Mouse (Mus musculus): ENCODE results near the gene Idua. TPM values are rescaled to one million over a fixed set of nuclear protein-coding genes. Genes with fewer than 3 reads are reported as not detected.
"Not testable (repeated sequence)": the region's sequence is repeated elsewhere in the genome, so short reads cannot be mapped to it uniquely, and the experiment has no call there.

The Idua gene
- polyA plus RNA-seq, 1 experiment from 2014 or later = 8.2 TPM

DNA sequence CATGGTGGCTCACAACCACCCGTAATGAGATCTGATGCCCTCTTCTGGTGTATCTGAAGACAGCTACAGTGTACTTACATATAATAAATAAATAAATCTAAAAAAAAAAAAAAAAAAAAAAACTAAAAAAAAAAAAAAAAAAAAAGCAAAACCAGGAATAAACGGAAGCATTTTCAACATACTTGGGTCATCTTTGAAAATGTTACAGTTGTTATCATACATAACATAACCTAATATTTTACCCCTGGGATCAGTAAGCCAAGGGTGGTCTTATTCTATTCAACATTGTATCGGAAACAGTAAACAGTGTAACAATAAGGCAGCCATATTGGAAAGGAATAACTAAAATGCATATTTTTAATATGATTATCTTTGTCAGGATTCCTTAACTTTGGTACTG is 26.0 kb upstream of the Idua start:
- DNase-seq (ENCODE audit: low spot score); H3K4me2 ChIP-seq (ENCODE audit: low read depth); H3K27me3 ChIP-seq (ENCODE audit: control insufficient read depth, insufficient read depth, low read length); H3K4me3 ChIP-seq (ENCODE audit: low read depth, low read length); H3K9me3 ChIP-seq (ENCODE audit: control insufficient read depth, low read length); ATAC-seq (ENCODE audit: insufficient read depth, low FRiP score, low TSS enrichment); H3K27ac ChIP-seq (ENCODE audit: low read depth, low read length); H3K36me3 ChIP-seq (ENCODE audit: control insufficient read depth, insufficient read depth, low read length); H3K9ac ChIP-seq (ENCODE audit: low read length); H3K4me1 ChIP-seq (ENCODE audit: control insufficient read depth, insufficient read depth, low read length): not testable (repeated sequence)
- WGBS = 97% methylated on average over 2 of the region's 3 CpGs

DNA sequence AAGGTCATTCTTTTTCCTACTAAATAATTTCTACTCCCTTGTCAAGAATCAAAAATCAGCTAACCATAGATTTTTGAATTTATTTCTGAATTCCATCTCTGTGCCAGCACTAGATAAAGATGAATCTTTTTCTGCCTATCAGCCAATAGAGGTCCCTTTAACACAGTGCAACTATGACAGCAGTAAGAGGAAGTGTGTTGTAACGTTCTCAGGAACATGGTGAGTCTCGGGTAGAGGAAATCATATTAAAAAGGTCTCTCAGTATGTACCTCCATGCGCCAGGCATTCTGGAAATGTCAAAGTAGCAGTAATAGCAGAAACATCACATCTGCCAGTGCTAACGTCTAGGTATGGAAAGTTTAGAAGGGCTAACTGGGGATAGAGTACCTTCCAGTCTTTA is 24.0 kb upstream of the Idua start:
- H3K9me3 ChIP-seq (ENCODE audit: control insufficient read depth, low read length) = no peaks in the 10 kb centered on the region

DNA sequence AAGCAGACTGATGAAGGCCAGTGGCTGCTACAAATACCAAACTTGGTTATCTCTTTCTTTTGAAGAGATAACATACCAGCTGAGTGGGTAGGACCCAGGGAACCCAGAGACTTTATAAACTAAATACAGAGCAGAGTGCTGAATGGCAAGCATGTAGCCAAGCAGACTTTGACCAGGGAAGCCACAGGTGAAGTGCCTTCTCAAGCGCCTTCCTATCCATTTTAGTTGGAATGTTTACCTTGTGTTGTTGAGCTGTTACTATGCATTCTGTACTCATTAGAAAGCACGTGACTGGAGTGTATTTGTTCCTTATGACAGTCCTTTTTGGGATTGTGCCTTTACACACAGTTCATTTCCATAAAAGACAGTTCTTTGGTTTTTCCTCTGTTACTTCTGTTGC is 16.5 kb upstream of the Idua start:
- 90% methylated on average over 2 of the region's 2 CpGs for WGBS
- ATAC-seq (ENCODE audit: insufficient read depth, low FRiP score, low TSS enrichment) (no peak), DNase-seq (ENCODE audit: low spot score) (no peak)
- Histone ChIP-seq H3K27me3 (ENCODE audit: control insufficient read depth, insufficient read depth, low read length) (no peaks in the 10 kb centered on the region), H3K27ac (ENCODE audit: low read depth, low read length) (no peak overlapping the region), H3K4me1 (ENCODE audit: control insufficient read depth, insufficient read depth, low read length) (no peaks in the 10 kb centered on the region), H3K36me3 (ENCODE audit: control insufficient read depth, insufficient read depth, low read length) (peaks cover 7% of the 10 kb centered on the region), H3K9me3 (ENCODE audit: control insufficient read depth, low read length) (no peaks in the 10 kb centered on the region), H3K4me2 (ENCODE audit: low read depth) (no peak overlapping the region), H3K4me3 (ENCODE audit: low read depth, low read length) (no peak overlapping the region), H3K9ac (ENCODE audit: low read length) (no peak overlapping the region)

More for the DNA sequence above, 24.0 kb upstream of the Idua start:
- Histone ChIP-seq H3K4me2 (ENCODE audit: low read depth) (no peak overlapping the region), H3K4me3 (ENCODE audit: low read depth, low read length) (no peak overlapping the region), H3K4me1 (ENCODE audit: control insufficient read depth, insufficient read depth, low read length) (no peaks in the 10 kb centered on the region), H3K36me3 (ENCODE audit: control insufficient read depth, insufficient read depth, low read length) (no peaks in the 10 kb centered on the region), H3K27ac (ENCODE audit: low read depth, low read length) (no peak overlapping the region), H3K9ac (ENCODE audit: low read length) (no peak overlapping the region), H3K27me3 (ENCODE audit: control insufficient read depth, insufficient read depth, low read length) (no peaks in the 10 kb centered on the region)
- no peak for DNase-seq (ENCODE audit: low spot score)
- no peak for ATAC-seq (ENCODE audit: insufficient read depth, low FRiP score, low TSS enrichment)
- 79% methylated on average over 4 of the region's 4 CpGs for WGBS

DNA sequence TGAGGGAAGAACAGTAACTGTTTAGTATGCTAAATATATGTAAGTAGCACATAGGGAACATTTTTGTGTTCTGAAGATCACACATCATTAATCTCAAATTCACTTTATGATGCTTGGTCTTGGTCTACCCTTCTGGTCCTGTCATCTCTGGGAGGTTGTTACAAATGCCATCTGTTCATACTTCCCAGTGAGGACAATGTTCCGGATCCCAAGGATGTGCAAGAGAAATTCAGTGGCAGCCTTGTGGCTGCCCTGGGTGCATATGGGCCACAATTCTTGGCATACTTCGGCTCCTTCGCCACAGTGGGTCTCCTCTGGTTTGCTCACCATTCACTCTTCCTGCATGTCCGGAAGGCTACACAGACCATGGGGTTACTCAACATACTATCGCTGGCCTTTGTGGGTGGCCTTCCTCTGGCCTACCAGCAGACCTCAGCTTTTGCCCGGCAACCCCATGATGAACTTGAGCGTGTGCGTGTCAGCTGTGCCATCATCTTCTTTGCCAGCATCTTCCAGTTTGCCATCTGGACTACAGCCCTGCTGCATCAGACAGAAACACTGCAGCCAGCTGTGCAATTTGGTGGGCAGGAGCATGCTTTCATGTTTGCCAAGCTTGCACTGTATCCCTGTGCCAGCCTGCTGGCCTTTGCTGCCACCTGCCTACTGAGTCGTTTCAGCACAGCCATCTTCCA is 14.3 kb upstream of the Idua start:
- ATAC-seq (ENCODE audit: insufficient read depth, low FRiP score, low TSS enrichment) (no peak), DNase-seq (ENCODE audit: low spot score) (no peak)
- no peak overlapping the region for H3K27ac ChIP-seq (ENCODE audit: low read depth, low read length)
- H3K4me1 ChIP-seq (ENCODE audit: control insufficient read depth, insufficient read depth, low read length) = no peaks in the 10 kb centered on the region
- H3K4me3 ChIP-seq (ENCODE audit: low read depth, low read length) = no peak overlapping the region
- no peak overlapping the region for H3K4me2 ChIP-seq (ENCODE audit: low read depth)
- 95% methylated on average over 9 of the region's 9 CpGs for WGBS
- H3K9ac ChIP-seq (ENCODE audit: low read length) = no peak overlapping the region
- H3K36me3 ChIP-seq (ENCODE audit: control insufficient read depth, insufficient read depth, low read length) = peaks cover 7% of the 10 kb centered on the region
- H3K9me3 ChIP-seq (ENCODE audit: control insufficient read depth, low read length) = no peaks in the 10 kb centered on the region
- no peaks in the 10 kb centered on the region for H3K27me3 ChIP-seq (ENCODE audit: control insufficient read depth, insufficient read depth, low read length)

DNA sequence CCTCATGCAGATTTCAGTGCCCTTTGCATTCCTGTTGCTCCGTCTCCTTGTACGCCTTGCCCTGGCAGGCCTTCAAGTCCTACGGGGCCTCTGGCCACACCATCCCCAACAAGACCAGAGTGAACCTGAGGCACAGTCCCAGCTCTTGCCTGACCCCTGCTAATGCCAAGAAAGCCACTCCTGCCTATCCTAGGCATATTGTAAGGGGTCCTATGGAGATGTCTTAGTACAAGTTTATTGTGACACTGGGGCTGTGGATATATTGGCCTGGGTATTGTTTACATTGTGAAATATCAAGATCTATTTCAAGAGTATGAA is 13.8 kb upstream of the Idua start:
- Histone ChIP-seq H3K36me3 (ENCODE audit: control insufficient read depth, insufficient read depth, low read length) (peaks cover 7% of the 10 kb centered on the region), H3K27me3 (ENCODE audit: control insufficient read depth, insufficient read depth, low read length) (no peaks in the 10 kb centered on the region), H3K27ac (ENCODE audit: low read depth, low read length) (no peak overlapping the region), H3K4me2 (ENCODE audit: low read depth) (no peak overlapping the region), H3K9me3 (ENCODE audit: control insufficient read depth, low read length) (no peaks in the 10 kb centered on the region), H3K9ac (ENCODE audit: low read length) (no peak overlapping the region), H3K4me1 (ENCODE audit: control insufficient read depth, insufficient read depth, low read length) (no peaks in the 10 kb centered on the region), H3K4me3 (ENCODE audit: low read depth, low read length) (no peak overlapping the region)
- WGBS = 87% methylated on average over 3 of the region's 3 CpGs
- DNase-seq (ENCODE audit: low spot score) (no peak), ATAC-seq (ENCODE audit: insufficient read depth, low FRiP score, low TSS enrichment) (no peak)

DNA sequence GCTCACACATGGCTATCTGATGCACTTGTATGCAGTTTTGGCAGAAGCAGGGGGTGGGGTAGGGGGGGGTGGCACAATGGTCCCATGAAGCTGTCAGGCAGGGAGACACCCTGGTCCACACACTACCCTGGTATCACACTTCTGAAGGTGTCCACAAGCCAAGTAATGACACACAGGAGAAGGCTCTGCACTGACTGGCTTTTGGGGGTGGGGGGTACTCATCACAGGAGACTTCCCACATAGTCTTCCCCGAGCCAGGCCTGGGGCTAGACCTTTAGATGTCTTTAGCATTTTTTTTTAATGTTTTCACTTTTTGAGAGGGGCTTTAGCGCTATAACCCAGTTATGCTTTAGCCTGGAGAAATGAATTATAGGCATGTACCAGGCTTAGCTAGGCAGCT is 12.8 kb upstream of the Idua start:
- Histone ChIP-seq H3K27me3 (ENCODE audit: control insufficient read depth, insufficient read depth, low read length) (no peaks in the 10 kb centered on the region), H3K4me2 (ENCODE audit: low read depth) (no peak overlapping the region), H3K9ac (ENCODE audit: low read length) (no peak overlapping the region), H3K27ac (ENCODE audit: low read depth, low read length) (no peak overlapping the region), H3K36me3 (ENCODE audit: control insufficient read depth, insufficient read depth, low read length) (peaks cover 7% of the 10 kb centered on the region), H3K4me3 (ENCODE audit: low read depth, low read length) (no peak overlapping the region), H3K4me1 (ENCODE audit: control insufficient read depth, insufficient read depth, low read length) (no peaks in the 10 kb centered on the region), H3K9me3 (ENCODE audit: control insufficient read depth, low read length) (no peaks in the 10 kb centered on the region)
- no peak for DNase-seq (ENCODE audit: low spot score)
- 93% methylated on average over 2 of the region's 2 CpGs for WGBS
- no peak for ATAC-seq (ENCODE audit: insufficient read depth, low FRiP score, low TSS enrichment)

DNA sequence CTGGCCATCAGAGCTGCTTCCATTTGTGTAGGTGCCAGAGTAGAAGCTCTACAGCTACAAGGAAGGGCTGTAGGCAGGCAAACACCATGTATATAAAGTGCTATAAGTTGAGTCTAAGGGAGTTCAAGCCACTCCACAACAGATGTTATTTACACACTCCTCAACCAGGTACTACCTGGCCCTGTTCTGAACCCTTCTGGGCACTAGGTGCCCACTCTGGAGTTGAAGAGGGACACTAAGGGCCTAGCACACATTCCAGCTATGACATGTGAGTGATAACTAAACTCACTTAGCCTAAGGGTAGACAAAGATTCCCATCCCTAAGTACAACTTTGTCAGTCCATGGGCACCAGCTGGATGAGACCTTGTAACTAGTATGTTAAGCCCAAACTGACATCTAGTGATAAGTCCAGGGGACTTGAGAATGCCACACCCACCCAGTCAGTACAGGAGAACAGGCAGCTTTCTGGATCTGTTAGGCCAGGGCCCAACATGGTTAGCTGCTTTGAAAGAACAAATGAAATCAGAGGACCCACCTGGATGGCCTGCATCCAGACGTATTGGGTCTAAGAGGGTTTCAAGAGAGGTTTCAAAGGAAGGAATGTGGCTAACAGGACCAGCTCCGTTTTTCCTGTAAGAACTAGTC is 12.2 kb upstream of the Idua start:
- Histone ChIP-seq H3K36me3 (ENCODE audit: control insufficient read depth, insufficient read depth, low read length) (peaks cover 7% of the 10 kb centered on the region), H3K9me3 (ENCODE audit: control insufficient read depth, low read length) (no peaks in the 10 kb centered on the region), H3K4me1 (ENCODE audit: control insufficient read depth, insufficient read depth, low read length) (no peaks in the 10 kb centered on the region), H3K27ac (ENCODE audit: low read depth, low read length) (no peak overlapping the region), H3K9ac (ENCODE audit: low read length) (no peak overlapping the region), H3K27me3 (ENCODE audit: control insufficient read depth, insufficient read depth, low read length) (no peaks in the 10 kb centered on the region), H3K4me3 (ENCODE audit: low read depth, low read length) (no peak overlapping the region), H3K4me2 (ENCODE audit: low read depth) (no peak overlapping the region)
- DNase-seq (ENCODE audit: low spot score) (no peak), ATAC-seq (ENCODE audit: insufficient read depth, low FRiP score, low TSS enrichment) (no peak)
- 81% methylated on average over 2 of the region's 2 CpGs for WGBS

DNA sequence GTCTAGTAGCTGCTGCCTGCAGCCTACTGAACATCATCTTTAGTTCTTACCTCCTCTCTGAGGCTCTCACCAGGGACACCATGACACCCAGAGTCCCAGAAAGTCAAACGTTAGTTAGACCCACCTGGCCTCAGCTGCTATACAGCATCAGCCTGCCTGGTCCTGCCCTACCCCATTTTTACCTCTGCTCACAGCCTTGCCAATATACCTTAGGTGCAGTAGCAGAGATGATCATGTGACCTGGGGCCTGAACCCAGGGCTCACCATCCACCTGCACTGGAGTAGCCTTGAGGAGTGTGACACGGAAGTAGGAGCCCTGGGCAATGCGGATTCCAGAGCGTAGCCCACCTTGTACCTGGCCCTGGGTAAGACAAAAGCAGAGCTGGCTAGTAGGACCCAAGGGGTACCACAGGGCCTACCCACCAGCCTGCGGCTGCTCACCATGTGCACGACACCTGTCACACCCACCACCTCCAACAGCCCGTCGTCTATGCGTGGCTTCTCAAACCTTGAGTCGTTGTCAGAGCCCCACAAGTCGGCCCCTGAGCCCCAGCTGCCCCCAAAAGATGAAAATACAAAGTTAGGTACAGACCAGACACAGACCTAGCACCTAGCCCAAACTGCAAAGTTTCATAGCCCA is 11.1 kb upstream of the Idua start:
- no peak overlapping the region for H3K4me3 ChIP-seq (ENCODE audit: low read depth, low read length)
- no peak overlapping the region for H3K4me2 ChIP-seq (ENCODE audit: low read depth)
- DNase-seq (ENCODE audit: low spot score) (no peak), ATAC-seq (ENCODE audit: insufficient read depth, low FRiP score, low TSS enrichment) (no peak)
- peaks cover 7% of the 10 kb centered on the region for H3K36me3 ChIP-seq (ENCODE audit: control insufficient read depth, insufficient read depth, low read length)
- no peaks in the 10 kb centered on the region for H3K9me3 ChIP-seq (ENCODE audit: control insufficient read depth, low read length)
- H3K9ac ChIP-seq (ENCODE audit: low read length) = no peak overlapping the region
- no peaks in the 10 kb centered on the region for H3K4me1 ChIP-seq (ENCODE audit: control insufficient read depth, insufficient read depth, low read length)
- no peaks in the 10 kb centered on the region for H3K27me3 ChIP-seq (ENCODE audit: control insufficient read depth, insufficient read depth, low read length)
- H3K27ac ChIP-seq (ENCODE audit: low read depth, low read length) = no peak overlapping the region
- WGBS = 93% methylated on average over 11 of the region's 11 CpGs

DNA sequence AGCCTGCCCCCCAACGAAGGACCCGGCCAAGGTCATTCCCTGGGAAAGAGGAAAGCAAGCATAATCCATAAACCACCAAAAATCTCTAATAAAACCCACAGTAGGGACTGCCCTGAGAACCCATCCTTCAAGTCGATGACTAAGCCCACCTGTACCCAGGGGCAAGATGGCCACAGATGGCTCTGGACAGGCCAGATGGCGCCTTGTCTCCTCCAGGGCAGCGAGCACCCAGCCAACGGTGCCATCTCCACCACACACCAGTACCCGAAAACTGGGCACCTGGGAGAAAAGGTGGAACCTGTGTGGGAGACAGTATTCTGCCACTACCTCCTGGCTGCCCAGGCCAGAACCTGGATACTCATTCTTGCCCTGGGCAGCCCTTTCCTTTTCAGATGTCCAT is 9.8 kb upstream of the Idua start:
- no peak for ATAC-seq (ENCODE audit: insufficient read depth, low FRiP score, low TSS enrichment)
- Histone ChIP-seq H3K4me1 (ENCODE audit: control insufficient read depth, insufficient read depth, low read length) (no peaks in the 10 kb centered on the region), H3K4me2 (ENCODE audit: low read depth) (no peak overlapping the region), H3K4me3 (ENCODE audit: low read depth, low read length) (no peak overlapping the region), H3K9me3 (ENCODE audit: control insufficient read depth, low read length) (no peaks in the 10 kb centered on the region), H3K27ac (ENCODE audit: low read depth, low read length) (no peak overlapping the region), H3K36me3 (ENCODE audit: control insufficient read depth, insufficient read depth, low read length) (peaks cover 7% of the 10 kb centered on the region; the same call in 1 of the 2 replicates), H3K27me3 (ENCODE audit: control insufficient read depth, insufficient read depth, low read length) (no peaks in the 10 kb centered on the region), H3K9ac (ENCODE audit: low read length) (no peak overlapping the region)
- 85% methylated on average over 7 of the region's 7 CpGs for WGBS
- DNase-seq (ENCODE audit: low spot score) = no peak
